Mouse (Mus musculus): Measurements from ENCODE around the gene Tenm4.

- TF ChIP-seq POLR2A (IDR thresholded peaks at IDR 0.05; ENCODE audit: low read depth, low read length) (no peak), CTCF (IDR thresholded peaks at IDR 0.05; ENCODE audit: extremely low read depth, insufficient read length, insufficient replicate concordance, low read depth, low read length) (no peak)
These were observed 219.8 kb downstream of the Tenm4 start for GRCm38 (mm10) chr7:96390894-96391293.
